Mouse (Mus musculus): ENCODE data around the gene Ppp2r5b. TPM values are rescaled to one million over a fixed set of nuclear protein-coding genes. Genes with fewer than 3 reads are reported as not detected.

Gene Ppp2r5b
- polyA plus RNA-seq, 1 experiment from 2014 or later = 39.2 TPM

DNA sequence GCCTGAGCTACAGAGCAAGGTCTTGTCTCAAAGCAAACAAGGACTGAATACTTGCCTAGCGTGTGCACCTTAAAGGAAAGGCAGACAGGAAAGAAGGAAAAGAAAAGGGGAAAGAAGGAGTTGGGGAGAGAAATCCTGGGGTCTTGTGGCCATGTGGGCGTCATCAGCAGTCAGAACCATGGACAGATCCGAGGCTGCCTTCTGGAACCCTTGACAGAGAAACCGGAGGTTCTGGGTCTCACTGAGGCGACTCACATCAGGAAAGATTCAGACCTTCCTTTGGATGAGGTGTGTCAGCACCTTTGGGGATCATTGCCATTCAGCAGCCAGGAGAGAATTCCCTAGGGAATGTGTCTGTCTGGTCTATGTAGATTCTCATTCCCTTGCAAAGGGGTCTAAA, 54.0 kb downstream of the Ppp2r5b start:
- H3K9me3 ChIP-seq (replicated peaks) = no peaks in the 10 kb centered on the region
- H3K4me2 ChIP-seq (replicated peaks) = no peak overlapping the region
- no peaks in the 10 kb centered on the region for H3K36me3 ChIP-seq
- no peaks in the 10 kb centered on the region for H3K4me1 ChIP-seq
- no peak overlapping the region for H3K4me3 ChIP-seq (replicated peaks)
- H3K27ac ChIP-seq (replicated peaks) = no peak overlapping the region
- no peak overlapping the region for H3K9ac ChIP-seq
- H3K27me3 ChIP-seq = no peaks in the 10 kb centered on the region
- ATAC-seq (ENCODE audit: insufficient number of reproducible peaks, low FRiP score, low TSS enrichment, low read depth) = no peak
- 13% methylated on average over 5 of the region's 5 CpGs for WGBS

DNA sequence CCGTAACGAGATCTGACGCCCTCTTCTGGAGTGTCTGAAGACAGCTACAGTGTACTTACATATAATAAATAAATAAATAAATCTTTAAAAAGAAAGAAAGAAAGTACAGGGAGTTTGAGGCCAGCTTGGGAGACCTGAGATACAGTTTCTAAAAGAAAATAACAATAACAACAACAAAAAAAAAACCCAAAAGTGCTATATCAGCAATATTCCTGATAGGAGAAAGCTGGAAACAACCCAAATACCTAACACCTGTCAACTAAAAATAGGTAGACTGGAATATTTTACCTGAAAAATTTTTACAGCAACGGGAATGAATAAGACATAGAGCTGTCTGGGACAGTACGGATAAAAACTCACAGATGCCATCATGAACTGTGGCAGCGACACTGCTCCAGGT, 56.9 kb downstream of the Ppp2r5b start:
- H3K4me2 ChIP-seq (replicated peaks) = no peak overlapping the region
- H3K9ac ChIP-seq = no peak overlapping the region
- ATAC-seq (ENCODE audit: insufficient number of reproducible peaks, low FRiP score, low TSS enrichment, low read depth) = no peak
- WGBS = 86% methylated on average over 6 of the region's 6 CpGs
- H3K27ac ChIP-seq (replicated peaks) = no peak overlapping the region
- no peaks in the 10 kb centered on the region for H3K27me3 ChIP-seq
- no peak overlapping the region for H3K4me3 ChIP-seq (replicated peaks)
- H3K9me3 ChIP-seq (replicated peaks) = no peaks in the 10 kb centered on the region
- no peaks in the 10 kb centered on the region for H3K36me3 ChIP-seq
- H3K4me1 ChIP-seq = no peaks in the 10 kb centered on the region

MicroRNAs encoded within 50 kb of the gene (microRNA counts, 519-probe panel; counts per million panel counts)
- 1,953 counts per million, percentile 36 among the panel's probes with 10 or more counts for microRNA mmu-miR-192

Small RNA genes lying within 50 kb of the gene (microRNA-seq; reads per million reads assigned to microRNA genes)
- gene Mir192 (ENCODE audit: borderline number of aligned reads) = 86.9 reads per million, percentile 53 among the genes with 10 or more reads in this experiment
- gene Mir194-2 (ENCODE audit: borderline number of aligned reads) = 44.5 reads per million, percentile 44 among the genes with 10 or more reads in this experiment

Other genes with a start within 250 kb of the Ppp2r5b start
- gene Slc22a20, start 249.7 kb downstream of the Ppp2r5b start, polyA plus RNA-seq (2015; fragmentation: Nextera tagmentation; extraction: Ambion mirVana) = not detected in 2 replicates
- gene Capn1, start 220.0 kb downstream of the Ppp2r5b start, polyA plus RNA-seq (2015; fragmentation: Nextera tagmentation; extraction: Ambion mirVana) = 22.1 and 22.4 TPM in 2 replicates
- 34.2 and 39.8 TPM in 2 replicates for gene Syvn1, start 189.3 kb downstream of the Ppp2r5b start, polyA plus RNA-seq (2015; fragmentation: Nextera tagmentation; extraction: Ambion mirVana)
- 66.8 and 67.1 TPM in 2 replicates for gene Mrpl49, start 178.1 kb downstream of the Ppp2r5b start, polyA plus RNA-seq (2015; fragmentation: Nextera tagmentation; extraction: Ambion mirVana)
- gene Fau, start 178.0 kb downstream of the Ppp2r5b start, polyA plus RNA-seq (2015; fragmentation: Nextera tagmentation; extraction: Ambion mirVana) = 809 and 853 TPM in 2 replicates
- gene Znhit2, start 174.7 kb downstream of the Ppp2r5b start, polyA plus RNA-seq (2015; fragmentation: Nextera tagmentation; extraction: Ambion mirVana) = 37.1 and 41.1 TPM in 2 replicates
- 21.7 and 24.6 TPM in 2 replicates for gene Tm7sf2, start 167.5 kb downstream of the Ppp2r5b start, polyA plus RNA-seq (2015; fragmentation: Nextera tagmentation; extraction: Ambion mirVana)
- 75.9 and 76.4 TPM in 2 replicates for gene Vps51, start 158.6 kb downstream of the Ppp2r5b start, polyA plus RNA-seq (2015; fragmentation: Nextera tagmentation; extraction: Ambion mirVana)
- gene Tmem262, start 155.8 kb downstream of the Ppp2r5b start, polyA plus RNA-seq (2015; fragmentation: Nextera tagmentation; extraction: Ambion mirVana) = not detected in 2 replicates
- 1.9 and 2.1 TPM in 2 replicates for gene Gm28374, start 153.6 kb downstream of the Ppp2r5b start, polyA plus RNA-seq (2015; fragmentation: Nextera tagmentation; extraction: Ambion mirVana)
- 86.9 and 90.9 TPM in 2 replicates for gene Zfpl1, start 150.9 kb downstream of the Ppp2r5b start, polyA plus RNA-seq (2015; fragmentation: Nextera tagmentation; extraction: Ambion mirVana)
- 27.7 and 29.0 TPM in 2 replicates for gene Cdca5, start 150.9 kb downstream of the Ppp2r5b start, polyA plus RNA-seq (2015; fragmentation: Nextera tagmentation; extraction: Ambion mirVana)
- gene AC131692.1, start 141.5 kb downstream of the Ppp2r5b start, polyA plus RNA-seq (2015; fragmentation: Nextera tagmentation; extraction: Ambion mirVana) = not detected in 2 replicates
- 0.25 TPM in 2 replicates for gene Naaladl1, start 130.1 kb downstream of the Ppp2r5b start, polyA plus RNA-seq (2015; fragmentation: Nextera tagmentation; extraction: Ambion mirVana)
- 48.4 and 48.6 TPM in 2 replicates for gene Sac3d1, start 117.2 kb downstream of the Ppp2r5b start, polyA plus RNA-seq (2015; fragmentation: Nextera tagmentation; extraction: Ambion mirVana)
- gene Snx15, start 107.6 kb downstream of the Ppp2r5b start, polyA plus RNA-seq (2015; fragmentation: Nextera tagmentation; extraction: Ambion mirVana) = 37.9 and 38.5 TPM in 2 replicates
- gene Batf2, start 94.9 kb downstream of the Ppp2r5b start, polyA plus RNA-seq (2015; fragmentation: Nextera tagmentation; extraction: Ambion mirVana) = 0.19 and 0.39 TPM in 2 replicates
- gene Arl2, start 94.3 kb downstream of the Ppp2r5b start, polyA plus RNA-seq (2015; fragmentation: Nextera tagmentation; extraction: Ambion mirVana) = 98.5 and 100 TPM in 2 replicates
- 0.11 and 0.13 TPM in 2 replicates for gene Majin, start 51.5 kb downstream of the Ppp2r5b start, polyA plus RNA-seq (2015; fragmentation: Nextera tagmentation; extraction: Ambion mirVana)
- gene Gpha2, start 9.5 kb downstream of the Ppp2r5b start, polyA plus RNA-seq (2015; fragmentation: Nextera tagmentation; extraction: Ambion mirVana) = 2.5 and 3.3 TPM in 2 replicates
- 10.3 and 11.0 TPM in 2 replicates for gene Atg2a, start 5.8 kb upstream of the Ppp2r5b start, polyA plus RNA-seq (2015; fragmentation: Nextera tagmentation; extraction: Ambion mirVana)
- gene Ehd1, start 40.9 kb upstream of the Ppp2r5b start, polyA plus RNA-seq (2015; fragmentation: Nextera tagmentation; extraction: Ambion mirVana) = 77.2 and 83.5 TPM in 2 replicates
- gene Cdc42bpg, start 70.6 kb upstream of the Ppp2r5b start, polyA plus RNA-seq (2015; fragmentation: Nextera tagmentation; extraction: Ambion mirVana) = 1.5 and 2.5 TPM in 2 replicates
- 82.1 and 91.7 TPM in 2 replicates for gene Men1, start 99.1 kb upstream of the Ppp2r5b start, polyA plus RNA-seq (2015; fragmentation: Nextera tagmentation; extraction: Ambion mirVana)
- gene Map4k2, start 105.3 kb upstream of the Ppp2r5b start, polyA plus RNA-seq (2015; fragmentation: Nextera tagmentation; extraction: Ambion mirVana) = 15.6 and 16.7 TPM in 2 replicates
- gene Sf1, start 127.8 kb upstream of the Ppp2r5b start, polyA plus RNA-seq (2015; fragmentation: Nextera tagmentation; extraction: Ambion mirVana) = 132 and 145 TPM in 2 replicates
- gene Pygm, start 148.5 kb upstream of the Ppp2r5b start, polyA plus RNA-seq (2015; fragmentation: Nextera tagmentation; extraction: Ambion mirVana) = 35.6 and 38.9 TPM in 2 replicates
- 39.9 and 45.0 TPM in 2 replicates for gene Rasgrp2, start 163.5 kb upstream of the Ppp2r5b start, polyA plus RNA-seq (2015; fragmentation: Nextera tagmentation; extraction: Ambion mirVana)
- 1.7 and 1.8 TPM in 2 replicates for gene Nrxn2, start 182.9 kb upstream of the Ppp2r5b start, polyA plus RNA-seq (2015; fragmentation: Nextera tagmentation; extraction: Ambion mirVana)